Mouse (Mus musculus) MEL-GATA-1-ER (cell line): Measurements from ENCODE around the gene Pcnt.

Experiments used
- DNase-seq: peaks from one replicate; pipeline ENCODE4 v3.0.0-alpha.2; 2012; ENCODE audit warnings: low read depth; ENCODE audit errors: extremely low read depth

Pcnt gene

DNA sequence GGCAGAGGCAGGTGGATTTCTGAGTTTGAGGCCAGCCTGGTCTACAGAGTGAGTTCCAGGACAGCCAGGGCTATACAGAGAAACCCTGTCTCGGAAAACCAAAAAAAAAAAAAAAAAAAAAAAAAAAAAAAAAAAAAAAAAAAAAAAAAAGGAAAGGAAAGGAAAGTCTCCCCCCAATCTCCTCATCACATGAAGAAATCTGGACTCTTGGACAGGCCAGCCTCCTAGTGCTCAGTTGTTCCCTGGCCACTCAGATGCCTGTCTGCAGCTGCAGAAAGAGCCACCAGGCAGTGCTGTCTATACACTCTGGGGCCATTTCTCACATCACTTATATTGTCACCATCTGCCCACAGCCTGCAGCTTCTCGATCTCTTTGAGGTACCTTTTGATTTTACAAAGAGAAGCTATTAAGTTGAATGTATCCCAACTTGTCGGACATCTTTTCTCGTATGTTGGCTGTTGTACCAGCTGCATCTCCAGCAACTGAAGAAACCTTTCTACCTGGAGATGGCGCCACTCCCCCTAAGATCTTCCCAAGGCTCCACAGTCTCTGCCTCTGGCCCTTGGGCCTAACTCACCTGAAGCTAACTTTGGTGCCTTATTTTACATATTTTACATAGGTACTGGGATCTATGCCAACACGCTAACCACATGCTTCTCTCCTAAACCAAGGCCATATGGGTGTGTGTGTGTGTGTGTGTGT is 116.1 kb downstream of the Pcnt start:
- DNase-seq: no peak

DNA sequence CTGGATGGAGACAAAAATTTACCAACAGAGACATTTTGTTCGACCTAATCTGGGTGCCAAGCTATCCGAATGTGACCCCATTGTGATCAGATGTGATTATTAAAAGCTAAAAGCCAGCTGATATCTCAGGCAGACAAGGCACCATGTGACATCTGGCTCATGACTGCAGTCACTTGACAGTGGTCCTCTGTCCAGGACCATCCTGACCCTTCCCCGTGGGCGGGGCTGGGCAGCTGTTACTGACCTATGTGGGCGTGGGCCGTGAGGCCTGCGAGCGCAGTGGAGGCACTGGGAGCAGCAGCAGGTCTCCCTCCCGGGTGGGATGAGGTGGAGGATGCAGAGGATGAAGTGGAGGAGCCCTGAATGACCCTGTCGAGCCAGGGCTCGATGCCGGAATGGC is 125.0 kb downstream of the Pcnt start:
- no peak for DNase-seq

DNA sequence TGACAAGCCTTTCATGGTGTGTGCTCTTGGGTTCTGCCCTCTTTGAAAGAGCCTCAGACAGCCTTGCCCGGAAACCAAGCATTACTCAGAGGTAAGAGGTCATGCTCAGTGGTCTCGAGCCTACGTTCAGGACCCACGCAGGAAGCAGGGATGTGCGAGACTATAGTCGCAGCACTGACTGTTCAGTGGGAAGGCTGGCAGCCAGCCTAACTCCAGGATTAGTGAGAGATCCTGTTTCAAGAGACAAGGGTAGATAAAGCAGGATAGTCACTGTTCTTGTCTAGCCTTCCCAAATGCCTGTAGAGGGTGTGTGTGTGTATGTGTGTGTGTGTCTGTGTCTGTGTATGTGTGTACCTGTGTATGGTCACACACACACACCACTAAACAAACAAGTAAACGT is 126.4 kb downstream of the Pcnt start:
- DNase-seq: no peak

DNA sequence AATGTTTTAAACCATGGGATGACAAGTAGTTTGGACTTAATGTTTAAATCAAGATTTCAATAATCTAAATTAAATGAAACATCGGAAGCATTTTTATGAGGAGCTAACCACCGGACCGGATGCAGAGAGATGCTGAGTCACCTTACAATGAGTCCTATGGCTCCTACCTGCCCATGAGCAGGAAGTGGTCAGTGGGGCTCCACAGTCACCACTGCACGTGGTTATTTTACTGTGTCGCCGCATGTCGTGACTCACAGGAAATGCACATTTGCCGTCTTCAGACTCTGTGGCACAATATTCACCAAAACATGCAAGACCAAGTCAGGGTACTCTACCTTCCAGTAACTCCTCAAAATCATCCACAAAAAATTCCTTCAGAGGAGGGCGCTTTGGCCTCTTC is 135.8 kb downstream of the Pcnt start:
- no peak for DNase-seq
